Mouse (Mus musculus) fat pad, adult 2 months (tissue): ENCODE data around the gene Usp46.
"Not testable (repeated sequence)": the region's sequence is repeated elsewhere in the genome, so short reads cannot be mapped to it uniquely, and the experiment has no call there.

Experiments
- DNase-seq: peaks from one replicate; pipeline ENCODE4 v3.0.0-alpha.2; 2011; ENCODE audit warnings: low read depth, low spot score; ENCODE audit errors: extremely low read depth

The Usp46 gene

GRCm38 (mm10) chr5:74028691-74029479 lies 39.3 kb downstream of the Usp46 start:
- no peak for DNase-seq

DNA sequence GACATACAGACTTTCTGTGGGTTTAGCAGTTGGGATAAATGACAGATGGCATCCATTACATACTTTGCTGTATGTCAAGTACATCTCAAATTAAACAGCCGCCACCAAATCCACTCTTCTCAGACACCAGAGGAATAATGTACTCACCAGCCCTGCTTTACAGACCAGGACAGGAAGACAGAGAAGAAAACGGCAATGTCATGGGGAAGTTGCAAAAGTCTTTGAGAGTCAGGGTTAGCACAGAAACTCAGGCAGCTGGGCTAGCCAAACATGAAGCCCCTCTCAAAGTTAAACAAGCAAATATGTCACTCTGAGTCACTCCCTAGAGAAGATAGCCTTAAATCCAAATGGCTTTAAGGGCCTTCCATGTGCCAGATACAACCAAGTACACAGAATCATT lies 40.0 kb downstream of the Usp46 start:
- DNase-seq: no peak

- no peak for DNase-seq
Measured at GRCm38 (mm10) chr5:74020506-74020905, 47.7 kb downstream of the Usp46 start.

DNA sequence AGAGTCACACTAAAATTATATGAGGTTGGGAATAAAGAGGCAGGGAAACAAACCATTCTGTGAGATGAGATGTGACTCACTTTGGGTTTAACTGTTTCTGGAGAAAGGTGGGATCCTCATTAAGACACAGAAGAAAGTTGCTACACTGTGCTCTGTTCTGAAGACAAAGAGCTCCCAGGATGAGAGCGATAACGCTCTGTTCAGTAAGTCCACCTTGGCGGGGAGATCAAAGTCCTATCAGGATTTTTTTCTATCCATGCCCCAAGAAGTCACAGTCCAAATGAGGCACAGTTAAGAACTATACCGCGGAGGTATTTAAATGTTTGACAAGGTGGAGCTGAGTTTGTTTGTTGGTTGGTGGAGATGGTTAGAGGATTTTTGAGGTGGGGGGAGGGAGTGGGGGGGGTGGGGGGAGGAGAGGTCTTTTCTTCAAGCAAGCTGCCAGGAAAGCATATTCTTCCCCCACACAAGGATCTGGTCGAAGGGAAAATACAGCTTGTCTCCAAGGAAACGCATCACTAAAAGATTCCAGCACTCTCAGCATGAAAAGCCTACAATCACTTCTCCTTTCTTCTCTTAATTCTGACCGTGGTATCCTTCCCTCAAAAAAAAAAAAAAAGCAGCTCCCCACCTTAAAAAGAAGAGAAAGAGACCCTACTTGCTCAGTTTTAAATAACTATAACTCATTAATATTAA lies 49.2 kb downstream of the Usp46 start:
- no peak for DNase-seq

- DNase-seq: no peak
Measured at GRCm38 (mm10) chr5:74017488-74017887, 50.7 kb downstream of the Usp46 start.

- no peak for DNase-seq
Measured at GRCm38 (mm10) chr5:74011629-74012028, 56.6 kb downstream of the Usp46 start.

DNA sequence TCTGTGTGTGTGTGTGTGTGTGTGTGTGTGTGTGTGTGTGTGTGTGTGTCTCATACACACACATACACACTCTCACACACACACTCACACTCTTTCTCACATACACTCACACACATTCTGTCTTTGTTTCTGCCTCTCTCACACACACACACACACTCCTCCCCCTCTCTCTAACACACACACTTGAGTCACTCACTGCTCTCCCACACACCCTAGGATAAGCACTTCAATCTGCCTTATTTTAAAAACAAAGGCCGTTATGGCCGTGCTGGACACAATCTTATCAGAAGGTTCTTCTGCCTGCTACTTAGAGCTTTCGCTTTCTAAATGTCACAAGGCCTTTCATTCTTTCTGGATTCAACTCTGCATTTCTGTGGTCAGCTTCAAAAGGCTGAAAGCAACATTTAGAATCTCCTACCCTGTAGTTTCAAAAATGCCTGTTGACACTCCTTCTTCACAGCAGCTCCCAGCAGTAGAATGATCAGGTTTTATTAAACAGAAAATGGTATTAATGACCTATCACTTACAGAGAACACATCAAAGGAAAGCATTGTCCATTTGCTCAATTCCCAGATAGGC lies 60.6 kb downstream of the Usp46 start:
- no peak for DNase-seq

DNA sequence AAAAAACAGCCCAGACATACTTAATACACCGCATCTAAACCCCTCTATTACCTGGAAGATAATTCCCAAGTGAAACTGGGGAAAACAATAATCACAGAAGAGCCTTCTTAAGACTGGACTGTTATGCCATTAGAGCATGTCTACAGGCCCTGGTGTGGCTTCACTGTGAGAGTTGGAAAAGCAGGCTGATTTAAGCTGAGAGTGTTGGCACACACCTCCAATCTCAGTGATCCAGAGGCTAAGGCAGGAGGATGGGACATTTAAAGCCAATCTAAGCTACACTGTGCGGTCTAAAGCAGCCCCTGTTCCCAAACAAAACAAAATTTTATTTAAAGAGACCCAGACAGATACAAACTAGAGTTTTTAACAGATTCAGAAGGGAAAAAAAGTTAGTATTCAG lies 62.3 kb downstream of the Usp46 start:
- DNase-seq: no peak

- no peak for DNase-seq
Measured at GRCm38 (mm10) chr5:74001743-74002142, 66.5 kb downstream of the Usp46 start.

- no peak for DNase-seq
Measured at GRCm38 (mm10) chr5:73998966-73999365, 69.3 kb downstream of the Usp46 start.

DNA sequence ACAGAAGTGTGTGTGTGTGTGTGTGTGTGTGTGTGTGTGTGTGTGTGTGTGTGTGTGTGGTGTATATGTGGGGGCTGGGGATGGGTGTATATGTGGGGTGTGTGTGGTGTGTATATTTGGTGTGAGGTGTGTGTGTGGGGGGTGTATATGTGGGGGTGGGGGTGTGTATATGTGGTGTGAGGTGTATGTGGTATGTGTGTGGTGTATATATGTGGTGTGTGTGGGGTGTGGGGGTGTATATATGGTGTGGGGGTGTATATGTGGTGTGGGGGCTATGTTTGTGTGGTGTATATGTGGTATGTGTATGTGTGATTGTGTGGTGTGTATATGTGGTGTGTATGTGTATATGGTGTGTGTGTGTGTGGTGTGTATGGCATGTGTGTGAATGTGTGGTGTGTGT lies 73.4 kb downstream of the Usp46 start:
- DNase-seq: no peak

- no peak for DNase-seq
Measured at GRCm38 (mm10) chr5:73993538-73993937, 74.7 kb downstream of the Usp46 start.

DNA sequence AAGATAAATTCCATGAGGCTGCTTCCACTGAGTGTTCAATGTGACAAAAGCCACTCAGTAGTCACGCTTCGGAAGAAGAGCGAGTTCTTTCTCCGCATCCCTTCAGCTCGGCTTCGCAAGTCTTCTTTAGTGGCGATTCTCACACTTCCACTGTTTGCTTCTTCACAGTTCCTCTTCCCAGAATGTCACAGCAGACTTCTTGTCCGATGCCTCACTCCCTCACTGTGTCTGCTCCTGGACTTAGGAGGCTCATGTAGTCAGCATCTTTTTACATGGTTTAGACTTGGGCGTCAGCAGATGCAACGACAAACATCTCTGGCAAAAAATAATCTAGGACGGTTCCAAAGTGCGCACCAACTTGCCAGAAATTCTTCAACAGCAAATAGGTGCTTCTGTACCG lies 75.9 kb downstream of the Usp46 start:
- no peak for DNase-seq

DNA sequence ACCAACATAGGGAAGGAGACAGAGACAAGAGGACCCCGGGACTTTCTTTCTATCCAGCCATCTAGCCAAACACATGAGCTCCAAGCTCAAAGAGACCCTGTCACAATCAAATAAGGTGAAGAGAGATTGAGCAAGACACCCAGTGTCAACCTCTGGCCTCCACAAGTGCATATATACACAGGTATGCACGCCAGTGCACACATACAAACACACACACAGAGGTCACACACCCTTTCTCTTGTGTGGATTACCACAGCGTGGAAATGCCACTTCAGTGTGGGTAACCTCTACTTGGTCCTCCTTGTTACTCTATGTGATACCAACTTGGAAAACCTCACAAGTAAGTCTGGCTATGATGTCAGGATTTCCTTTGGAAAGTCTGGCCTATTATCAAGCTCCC lies 78.7 kb downstream of the Usp46 start:
- no peak for DNase-seq

GRCm38 (mm10) chr5:73987777-73988560 lies 80.3 kb downstream of the Usp46 start:
- no peak for DNase-seq

GRCm38 (mm10) chr5:73977426-73977825 lies 90.8 kb downstream of the Usp46 start:
- no peak for DNase-seq

GRCm38 (mm10) chr5:73971701-73972100 lies 96.5 kb downstream of the Usp46 start:
- no peak for DNase-seq

- DNase-seq: peak; percentile 42
Measured at GRCm38 (mm10) chr5:73970024-73970628, 98.1 kb downstream of the Usp46 start.

GRCm38 (mm10) chr5:73969338-73969737 lies 98.9 kb downstream of the Usp46 start:
- DNase-seq: no peak

GRCm38 (mm10) chr5:73959779-73960178 lies 108.5 kb downstream of the Usp46 start:
- DNase-seq: no peak

DNA sequence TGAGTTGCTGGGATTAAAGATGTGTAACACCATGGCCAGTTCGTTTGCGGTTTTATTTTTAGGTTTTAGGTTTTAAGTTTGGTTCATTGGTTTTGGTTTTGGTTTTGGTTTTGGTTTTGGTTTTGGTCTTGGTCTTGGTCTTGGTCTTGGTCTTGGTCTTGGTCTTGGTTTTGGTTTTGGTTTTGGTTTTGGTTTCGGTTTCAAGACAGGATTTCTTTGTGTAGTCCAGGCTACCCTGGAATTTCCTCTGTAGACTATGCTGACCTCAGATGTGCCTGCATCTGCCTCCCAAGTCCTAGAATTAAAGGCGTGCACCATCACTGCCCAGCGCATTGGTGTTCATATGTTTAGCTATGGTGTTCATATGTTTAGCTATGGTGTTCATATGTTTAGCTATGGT lies 109.6 kb downstream of the Usp46 start:
- DNase-seq: not testable (repeated sequence)
